Mouse (Mus musculus): ENCODE data around the gene Bcl2.

DNA sequence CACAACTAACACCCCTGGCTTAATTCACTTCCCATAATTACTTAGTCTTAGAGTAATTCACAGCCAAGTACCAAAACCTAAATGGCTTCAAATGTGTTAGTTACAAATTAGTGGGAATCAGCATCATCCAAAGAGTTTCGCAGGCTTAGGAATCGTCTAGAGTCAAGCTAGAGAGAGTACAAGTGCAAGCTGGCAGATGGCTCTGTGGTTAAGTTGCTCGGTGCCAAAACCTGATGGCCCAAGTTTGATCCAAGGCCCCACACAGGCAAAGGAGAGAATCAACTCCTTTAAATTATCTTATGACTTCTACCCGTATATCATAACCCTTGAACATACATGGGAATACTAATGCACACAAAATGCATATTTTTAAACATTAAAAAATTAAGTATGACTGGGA lies 210.7 kb downstream of the Bcl2 start:
- TF ChIP-seq CTCF (conservative IDR thresholded peaks at IDR 0.05; ENCODE audit: insufficient read depth, insufficient read length, low read depth, low read length) = no peak
- no peak for TF ChIP-seq POLR2A (IDR thresholded peaks at IDR 0.05; ENCODE audit: low read depth, low read length)

All from kidney, adult 2 months (tissue).